Mouse (Mus musculus) limb, embryonic 14.5 days (tissue): ENCODE results near the gene Adamts9. TPM values are rescaled to one million over a fixed set of nuclear protein-coding genes. Genes with fewer than 3 reads are reported as not detected.

Experiments
- ATAC-seq: fragments of 200-750 bp; cut with Nextera tagmentation; 2 replicates; pipeline ENCODE4 v1.8.0; 2017; ENCODE audit warnings: low read depth, moderate number of reproducible peaks, moderate TSS enrichment; ENCODE audit not compliant: low FRiP score
- DNase-seq: peaks from one replicate; pipeline ENCODE4 v3.0.0-alpha.2; 2015; ENCODE audit warnings: low spot score
- H3K27ac ChIP-seq: fragments of 300-500 bp; sonication (generic); replicated peaks from 2 replicates; pipeline ENCODE4 v1.5.1; 2014; ENCODE audit warnings: low read depth, mild to moderate bottlenecking, low read length, moderate library complexity, mixed read lengths
- H3K27me3 ChIP-seq: fragments of 300-500 bp; sonication (generic); 2 replicates; pipeline ENCODE4 v1.6.1; 2014; ENCODE audit warnings: low read length, mixed read lengths; ENCODE audit not compliant: control insufficient read depth, insufficient read depth
- H3K36me3 ChIP-seq: fragments of 300-500 bp; sonication (generic); 2 replicates; pipeline ENCODE4 v1.6.1; 2014; ENCODE audit warnings: mild to moderate bottlenecking, low read length, moderate library complexity, mixed read lengths; ENCODE audit not compliant: control insufficient read depth, insufficient read depth
- H3K4me1 ChIP-seq: fragments of 300-500 bp; sonication (generic); 2 replicates; pipeline ENCODE4 v1.6.1; 2014; ENCODE audit warnings: antibody characterized with exemption, low read length, mixed read lengths; ENCODE audit not compliant: control insufficient read depth, insufficient read depth
- H3K4me2 ChIP-seq: fragments of 300-500 bp; sonication (generic); replicated peaks from 2 replicates; pipeline ENCODE4 v1.6.1; 2014; ENCODE audit warnings: low read depth, mild to moderate bottlenecking, low read length, moderate library complexity; ENCODE audit not compliant: severe bottlenecking
- H3K4me3 ChIP-seq: fragments of 300-500 bp; sonication (generic); replicated peaks from 2 replicates; pipeline ENCODE4 v1.5.1; 2014; ENCODE audit warnings: low read length
- H3K9ac ChIP-seq: fragments of 300-500 bp; sonication (generic); 2 replicates; pipeline ENCODE4 v1.6.1; 2014; ENCODE audit warnings: mild to moderate bottlenecking, low read depth, low read length, moderate library complexity; ENCODE audit not compliant: severe bottlenecking
- H3K9me3 ChIP-seq: fragments of 300-500 bp; sonication (generic); 2 replicates; pipeline ENCODE4 v1.6.1; 2016; ENCODE audit warnings: low read length; ENCODE audit not compliant: control insufficient read depth
- POLR2A ChIP-seq: fragments of 200-500 bp; IDR thresholded peaks from 2 replicates; pipeline ENCODE4 v1.8.0; 2012; ENCODE audit warnings: inconsistent platforms, mild to moderate bottlenecking, moderate library complexity, borderline replicate concordance; ENCODE audit not compliant: insufficient read depth, insufficient read length; ENCODE audit errors: extremely low read depth
- WGBS: fragments of 180-500 bp; shearing (Covaris S2); extraction: QIAGEN DNeasy Blood & Tissue Kit; methylation state at CpG from one replicate; pipeline ENCODE4 v1.1.7; 2014; 5-methylcytosine and 5-hydroxymethylcytosine counted together
- polyA plus RNA-seq, 2 experiments: library from polyadenylated mRNA; depleted of rRNA in 1 of 2; stranded (reverse) in 1 of 2; unstranded in 1 of 2; fragments of >200 nt; fragmentation: Nextera tagmentation in 1 of 2; extraction: Ambion mirVana in 1 of 2; gene quantifications; 2 replicates each; pipeline versions ENCODE4 v1.2.1 to v1.2.3; 2012 to 2014

Adamts9 gene
- polyA plus RNA-seq, 2 experiments: 8.9 to 21.2 TPM

- no peaks in the 10 kb centered on the region for H3K4me1 ChIP-seq
- no peaks in the 10 kb centered on the region for H3K36me3 ChIP-seq
- DNase-seq (no peak), ATAC-seq (no peak)
- no peaks in the 10 kb centered on the region for H3K9me3 ChIP-seq
- no peak overlapping the region for H3K4me3 ChIP-seq
- TF ChIP-seq POLR2A: no peak
- no peaks in the 10 kb centered on the region for H3K27me3 ChIP-seq
- H3K9ac ChIP-seq: no peak overlapping the region
- no peak overlapping the region for H3K4me2 ChIP-seq
- 29% methylated on average over 5 of the region's 5 CpGs for WGBS
- no peak overlapping the region for H3K27ac ChIP-seq
These were observed 187.5 kb downstream of the Adamts9 start for GRCm38 (mm10) chr6:92755826-92756225.

- 95% methylated on average over 2 of the region's 2 CpGs for WGBS
- Histone ChIP-seq H3K9me3 (no peaks in the 10 kb centered on the region), H3K4me1 (no peaks in the 10 kb centered on the region), H3K4me3 (no peak overlapping the region), H3K4me2 (no peak overlapping the region), H3K27me3 (no peaks in the 10 kb centered on the region), H3K36me3 (no peaks in the 10 kb centered on the region), H3K9ac (no peak overlapping the region), H3K27ac (no peak overlapping the region)
- DNase-seq (no peak), ATAC-seq (no peak)
- TF ChIP-seq POLR2A: no peak
These were observed 190.6 kb downstream of the Adamts9 start for GRCm38 (mm10) chr6:92752737-92753136.

- H3K4me3 ChIP-seq: no peak overlapping the region
- no peak overlapping the region for H3K9ac ChIP-seq
- ATAC-seq (no peak), DNase-seq (no peak)
- H3K4me2 ChIP-seq: no peak overlapping the region
- 59% methylated on average over 4 of the region's 4 CpGs for WGBS
- no peaks in the 10 kb centered on the region for H3K4me1 ChIP-seq
- H3K9me3 ChIP-seq: no peaks in the 10 kb centered on the region
- no peaks in the 10 kb centered on the region for H3K36me3 ChIP-seq
- no peak for TF ChIP-seq POLR2A
- no peak overlapping the region for H3K27ac ChIP-seq
- no peaks in the 10 kb centered on the region for H3K27me3 ChIP-seq
These were observed 193.9 kb downstream of the Adamts9 start for GRCm38 (mm10) chr6:92749420-92749819.

- no peaks in the 10 kb centered on the region for H3K36me3 ChIP-seq
- no peak overlapping the region for H3K9ac ChIP-seq
- H3K4me1 ChIP-seq: no peaks in the 10 kb centered on the region
- no peaks in the 10 kb centered on the region for H3K27me3 ChIP-seq
- TF ChIP-seq POLR2A: no peak
- H3K4me2 ChIP-seq: peak overlapping the region; percentile 36
- peak; percentile 79 for DNase-seq
- no peak overlapping the region for H3K27ac ChIP-seq
- peak; percentile 68; the same call in 1 of the 2 replicates for ATAC-seq
- no peaks in the 10 kb centered on the region for H3K9me3 ChIP-seq
- no peak overlapping the region for H3K4me3 ChIP-seq
- 8% methylated on average over 11 of the region's 11 CpGs for WGBS
These were observed 199.7 kb downstream of the Adamts9 start for GRCm38 (mm10) chr6:92743605-92744004.

GRCm38 (mm10) chr6:92737116-92737515 is 206.2 kb downstream of the Adamts9 start:
- Histone ChIP-seq H3K9me3 (no peaks in the 10 kb centered on the region), H3K9ac (no peak overlapping the region), H3K4me3 (no peak overlapping the region), H3K27me3 (no peaks in the 10 kb centered on the region), H3K4me2 (no peak overlapping the region), H3K4me1 (no peaks in the 10 kb centered on the region), H3K27ac (no peak overlapping the region), H3K36me3 (no peaks in the 10 kb centered on the region)
- 71% methylated on average over 1 of the region's 1 CpGs for WGBS
- no peak for TF ChIP-seq POLR2A
- DNase-seq: no peak
- ATAC-seq: no peak

- Histone ChIP-seq H3K9ac (no peak overlapping the region), H3K4me3 (no peak overlapping the region), H3K36me3 (no peaks in the 10 kb centered on the region), H3K27me3 (no peaks in the 10 kb centered on the region), H3K4me1 (no peaks in the 10 kb centered on the region), H3K27ac (no peak overlapping the region), H3K4me2 (no peak overlapping the region), H3K9me3 (no peaks in the 10 kb centered on the region)
- no peak for DNase-seq
- TF ChIP-seq POLR2A: no peak
- no peak for ATAC-seq
These were observed 209.6 kb downstream of the Adamts9 start for GRCm38 (mm10) chr6:92733651-92734050.
